Mouse (Mus musculus): Measurements from ENCODE around the gene Nup50. TPM values are rescaled to one million over a fixed set of nuclear protein-coding genes. Genes with fewer than 3 reads are reported as not detected.

Gene Nup50
- polyA plus RNA-seq, 1 experiment = 7.1 TPM

- WGBS = 12% methylated on average over 1 of the region's 1 CpGs
- no peak for DNase-seq (ENCODE audit: low read depth in 1 of 2, low spot score in 2 of 2)
- no peak for TF ChIP-seq CTCF (IDR thresholded peaks at IDR 0.05; ENCODE audit: extremely low read depth, insufficient read depth, insufficient read length, insufficient replicate concordance)
- no peak for TF ChIP-seq POLR2A (IDR thresholded peaks at IDR 0.05; ENCODE audit: low read depth, low read length)
Observed at GRCm38 (mm10) chr15:84896664-84897063, 26.5 kb upstream of the Nup50 start.

GRCm38 (mm10) chr15:84898077-84898476 lies 25.1 kb upstream of the Nup50 start:
- Histone ChIP-seq H3K4me1 (ENCODE audit: control insufficient read depth, insufficient read depth, insufficient read length) (peaks cover 9% of the 10 kb centered on the region; the same call in 1 of the 2 replicates), H3K27ac (ENCODE audit: insufficient read depth, low read length) (no peak overlapping the region), H3K36me3 (ENCODE audit: control insufficient read depth, insufficient read depth, low read length) (no peaks in the 10 kb centered on the region), H3K27me3 (ENCODE audit: control insufficient read depth, insufficient read depth, low read length) (no peaks in the 10 kb centered on the region), H3K4me3 (ENCODE audit: extremely low read depth, insufficient read depth, insufficient read length) (no peak overlapping the region)
- WGBS = 45% methylated on average over 7 of the region's 7 CpGs
- no peak for DNase-seq (ENCODE audit: low read depth in 1 of 2, low spot score in 2 of 2)
- TF ChIP-seq CTCF (IDR thresholded peaks at IDR 0.05; ENCODE audit: extremely low read depth, insufficient read depth, insufficient read length, insufficient replicate concordance) (no peak), POLR2A (IDR thresholded peaks at IDR 0.05; ENCODE audit: low read depth, low read length) (no peak)

More at GRCm38 (mm10) chr15:84896664-84897063, 26.5 kb upstream of the Nup50 start:
- no peaks in the 10 kb centered on the region for H3K36me3 ChIP-seq (ENCODE audit: control insufficient read depth, insufficient read depth, low read length)
- peaks cover 9% of the 10 kb centered on the region; the same call in 1 of the 2 replicates for H3K4me1 ChIP-seq (ENCODE audit: control insufficient read depth, insufficient read depth, insufficient read length)
- peak overlapping the region; percentile 2; the same call in 1 of the 2 replicates for H3K27ac ChIP-seq (ENCODE audit: insufficient read depth, low read length)
- H3K4me3 ChIP-seq (ENCODE audit: extremely low read depth, insufficient read depth, insufficient read length) = no peak overlapping the region
- H3K27me3 ChIP-seq (ENCODE audit: control insufficient read depth, insufficient read depth, low read length) = no peaks in the 10 kb centered on the region

- WGBS = 77% methylated on average over 7 of the region's 7 CpGs
Observed at GRCm38 (mm10) chr15:84903843-84904385, 19.3 kb upstream of the Nup50 start.

GRCm38 (mm10) chr15:84913201-84913600 lies 10.0 kb upstream of the Nup50 start:
- Histone ChIP-seq H3K27me3 (ENCODE audit: control insufficient read depth, insufficient read depth, low read length) (no peaks in the 10 kb centered on the region), H3K36me3 (ENCODE audit: control insufficient read depth, insufficient read depth, low read length) (no peaks in the 10 kb centered on the region), H3K4me3 (ENCODE audit: extremely low read depth, insufficient read depth, insufficient read length) (no peak overlapping the region), H3K4me1 (ENCODE audit: control insufficient read depth, insufficient read depth, insufficient read length) (no peaks in the 10 kb centered on the region), H3K27ac (ENCODE audit: insufficient read depth, low read length) (no peak overlapping the region)
- DNase-seq (ENCODE audit: low read depth in 1 of 2, low spot score in 2 of 2) = no peak
- WGBS = 94% methylated on average over 3 of the region's 3 CpGs
- TF ChIP-seq CTCF (IDR thresholded peaks at IDR 0.05; ENCODE audit: extremely low read depth, insufficient read depth, insufficient read length, insufficient replicate concordance) (no peak), POLR2A (IDR thresholded peaks at IDR 0.05; ENCODE audit: low read depth, low read length) (no peak)

More at GRCm38 (mm10) chr15:84903843-84904385, 19.3 kb upstream of the Nup50 start:
- TF ChIP-seq CTCF (IDR thresholded peaks at IDR 0.05; ENCODE audit: extremely low read depth, insufficient read depth, insufficient read length, insufficient replicate concordance) = no peak
- TF ChIP-seq POLR2A (IDR thresholded peaks at IDR 0.05; ENCODE audit: low read depth, low read length) = no peak
- H3K4me3 ChIP-seq (ENCODE audit: extremely low read depth, insufficient read depth, insufficient read length) = no peak overlapping the region
- H3K27me3 ChIP-seq (ENCODE audit: control insufficient read depth, insufficient read depth, low read length) = no peaks in the 10 kb centered on the region
- DNase-seq (ENCODE audit: low read depth in 1 of 2, low spot score in 2 of 2) = no peak
- H3K36me3 ChIP-seq (ENCODE audit: control insufficient read depth, insufficient read depth, low read length) = no peaks in the 10 kb centered on the region
- H3K4me1 ChIP-seq (ENCODE audit: control insufficient read depth, insufficient read depth, insufficient read length) = no peaks in the 10 kb centered on the region
- H3K27ac ChIP-seq (ENCODE audit: insufficient read depth, low read length) = no peak overlapping the region

GRCm38 (mm10) chr15:84919938-84920337 lies 3.3 kb upstream of the Nup50 start, which contains the start of gene Gm29666:
Gene Gm29666 (minus strand): TSS chr15:84920038.
- Histone ChIP-seq H3K4me3 (ENCODE audit: extremely low read depth, insufficient read depth, insufficient read length) (no peak within 1 kb of the TSS), H3K36me3 (ENCODE audit: control insufficient read depth, insufficient read depth, low read length) (no peaks in the 10 kb centered on the region)

GRCm38 (mm10) chr15:84923508-84924181 lies 434 bp downstream of the Nup50 start:
- Histone ChIP-seq H3K4me1 (ENCODE audit: control insufficient read depth, insufficient read depth, insufficient read length) (peaks cover 6% of the 10 kb centered on the region), H3K36me3 (ENCODE audit: control insufficient read depth, insufficient read depth, low read length) (peaks cover 12% of the 10 kb centered on the region), H3K27me3 (ENCODE audit: control insufficient read depth, insufficient read depth, low read length) (no peaks in the 10 kb centered on the region), H3K4me3 (ENCODE audit: extremely low read depth, insufficient read depth, insufficient read length) (peak overlapping the region; percentile 86), H3K27ac (ENCODE audit: insufficient read depth, low read length) (peak overlapping the region; percentile 96)
- WGBS = 1% methylated on average over 60 of the region's 68 CpGs
- DNase-seq (ENCODE audit: low read depth in 1 of 2, low spot score in 2 of 2) = no peak
- no peak for TF ChIP-seq POLR2A (IDR thresholded peaks at IDR 0.05; ENCODE audit: low read depth, low read length)
- TF ChIP-seq CTCF (IDR thresholded peaks at IDR 0.05; ENCODE audit: extremely low read depth, insufficient read depth, insufficient read length, insufficient replicate concordance) = no peak

More at GRCm38 (mm10) chr15:84919938-84920337, 3.3 kb upstream of the Nup50 start, which contains the start of gene Gm29666:
- Histone ChIP-seq H3K27me3 (ENCODE audit: control insufficient read depth, insufficient read depth, low read length) (no peaks in the 10 kb centered on the region), H3K27ac (ENCODE audit: insufficient read depth, low read length) (no peak within 1 kb of the TSS), H3K4me1 (ENCODE audit: control insufficient read depth, insufficient read depth, insufficient read length) (peaks cover 6% of the 10 kb centered on the region)
- no peak for DNase-seq (ENCODE audit: low read depth in 1 of 2, low spot score in 2 of 2)
- 93% methylated on average over 3 of the region's 3 CpGs for WGBS
- TF ChIP-seq POLR2A (IDR thresholded peaks at IDR 0.05; ENCODE audit: low read depth, low read length) (no peak), CTCF (IDR thresholded peaks at IDR 0.05; ENCODE audit: extremely low read depth, insufficient read depth, insufficient read length, insufficient replicate concordance) (no peak)

All from spleen, adult 2 months (tissue).